Mouse (Mus musculus): Measurements from ENCODE around the gene Mpzl1.
A peak's percentile ranks its signal among the peaks of the same experiment; 100 is the strongest.

The Mpzl1 gene

GRCm38 (mm10) chr1:165655022-165655421 is 20.7 kb upstream of the Mpzl1 start:
- DNase-seq (ENCODE audit: low spot score) = no peak

DNA sequence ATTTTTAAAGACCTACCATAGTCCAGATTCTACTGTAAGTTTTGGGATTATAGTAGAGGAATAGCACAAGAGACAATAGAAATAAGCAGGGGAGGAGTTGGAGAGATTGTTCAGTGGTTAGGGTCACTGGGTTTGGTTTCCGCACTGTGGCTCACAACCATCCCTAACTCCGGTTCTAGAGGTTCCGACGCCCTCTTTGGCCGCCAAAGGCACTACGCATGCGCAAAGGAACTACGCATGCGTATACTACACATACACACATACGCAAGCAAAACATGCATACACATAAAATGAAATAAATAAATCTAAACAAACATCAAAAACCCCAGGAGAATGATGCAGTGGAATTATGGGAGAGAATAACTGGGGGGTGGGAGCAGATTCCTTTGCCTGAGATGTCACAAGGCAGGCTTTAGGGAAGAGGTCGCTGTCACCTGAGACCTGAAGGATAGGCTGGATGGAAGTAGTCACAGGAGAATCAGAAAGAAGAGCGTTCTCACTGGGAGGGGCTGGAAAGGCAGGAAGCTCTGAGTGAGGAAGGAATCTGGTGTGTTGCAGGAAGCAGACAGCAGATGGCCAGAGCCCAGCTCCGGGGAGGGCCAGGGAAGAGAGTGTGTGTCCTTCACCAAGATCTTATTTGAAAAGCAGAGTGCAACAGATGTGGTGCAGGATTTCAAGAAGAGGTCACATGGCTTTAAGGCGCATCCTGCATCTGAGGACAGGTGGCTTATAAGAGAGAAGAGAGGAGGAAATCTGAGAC is 19.0 kb upstream of the Mpzl1 start:
- DNase-seq (ENCODE audit: low spot score) = no peak

- DNase-seq (ENCODE audit: low spot score) = no peak
Measured at GRCm38 (mm10) chr1:165652507-165652906, 18.2 kb upstream of the Mpzl1 start.

- no peak for DNase-seq (ENCODE audit: low spot score)
Measured at GRCm38 (mm10) chr1:165651158-165651557, 16.8 kb upstream of the Mpzl1 start.

DNA sequence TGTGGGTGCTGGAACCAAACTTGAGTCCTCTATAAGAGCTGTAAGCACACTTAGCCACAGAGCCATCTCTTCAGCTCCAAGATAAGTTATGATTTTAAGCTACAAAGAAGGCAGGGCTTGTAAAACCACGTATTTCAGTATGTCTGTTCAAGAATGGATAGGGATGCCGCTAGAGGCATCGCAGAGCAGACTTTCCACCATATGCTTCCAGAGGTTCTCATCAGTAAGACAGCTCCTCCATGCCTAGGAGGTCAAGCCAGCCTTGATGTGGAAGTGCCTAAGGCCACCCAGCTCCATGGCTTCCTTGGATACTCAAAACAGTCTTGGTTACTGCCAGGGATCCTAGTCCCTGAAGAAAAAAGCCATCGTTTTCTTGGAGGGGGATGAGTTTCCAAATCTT is 10.8 kb upstream of the Mpzl1 start:
- DNase-seq (ENCODE audit: low spot score) = no peak

- DNase-seq (ENCODE audit: low spot score) = no peak
Measured at GRCm38 (mm10) chr1:165643735-165644134, 9.4 kb upstream of the Mpzl1 start.

GRCm38 (mm10) chr1:165642780-165643311 is 8.5 kb upstream of the Mpzl1 start:
- DNase-seq (ENCODE audit: low spot score) = no peak

DNA sequence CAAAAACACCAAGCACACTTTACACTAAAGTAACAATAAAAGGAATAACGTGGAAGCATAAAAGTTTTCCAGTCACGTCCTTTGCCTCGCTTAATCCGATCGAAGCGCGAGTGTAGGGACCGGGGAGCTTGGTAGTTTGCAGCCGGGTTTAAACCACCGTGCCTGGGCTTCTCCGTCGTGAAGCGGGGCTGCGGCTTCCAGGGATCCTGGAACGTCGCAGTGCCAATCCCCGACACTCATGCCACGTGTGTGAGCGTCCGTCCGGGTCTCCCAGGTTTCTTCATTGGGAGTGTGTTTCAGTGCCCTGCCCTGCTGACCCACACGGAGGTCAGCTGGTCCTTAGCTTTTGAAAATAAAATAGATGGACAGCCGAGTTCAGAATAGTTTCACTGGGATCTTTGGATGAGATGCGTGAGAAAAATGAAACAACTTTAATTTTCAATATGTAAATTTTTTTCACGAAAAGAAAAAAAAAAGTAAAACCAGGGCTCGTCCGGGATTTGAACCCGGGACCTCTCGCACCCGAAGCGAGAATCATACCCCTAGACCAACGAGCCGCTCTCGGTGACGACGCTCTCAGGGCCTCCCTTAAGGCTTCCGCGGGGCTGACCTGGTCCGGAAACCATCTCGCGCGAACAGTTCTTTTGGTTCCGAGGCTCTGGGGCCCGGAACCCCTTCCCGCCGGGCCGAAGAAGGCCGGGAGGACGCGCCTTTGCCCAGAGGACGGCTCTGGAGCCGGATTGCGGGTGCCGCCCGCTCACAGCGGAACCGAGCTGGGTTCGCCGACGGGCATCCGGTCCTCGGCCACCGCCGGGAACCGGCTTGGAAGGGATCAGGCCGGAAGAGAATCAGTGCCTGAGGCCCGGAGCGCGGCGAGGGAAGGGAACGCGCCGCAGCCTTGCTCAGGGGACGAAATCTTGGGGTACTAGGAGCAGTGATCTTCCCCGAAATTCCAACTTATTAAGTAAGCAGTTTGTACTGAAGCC is 7.7 kb upstream of the Mpzl1 start:
- DNase-seq (ENCODE audit: low spot score) = peak; percentile 96

- peak; percentile 77 for DNase-seq (ENCODE audit: low spot score)
Measured at GRCm38 (mm10) chr1:165641271-165641771, 7.0 kb upstream of the Mpzl1 start.

DNA sequence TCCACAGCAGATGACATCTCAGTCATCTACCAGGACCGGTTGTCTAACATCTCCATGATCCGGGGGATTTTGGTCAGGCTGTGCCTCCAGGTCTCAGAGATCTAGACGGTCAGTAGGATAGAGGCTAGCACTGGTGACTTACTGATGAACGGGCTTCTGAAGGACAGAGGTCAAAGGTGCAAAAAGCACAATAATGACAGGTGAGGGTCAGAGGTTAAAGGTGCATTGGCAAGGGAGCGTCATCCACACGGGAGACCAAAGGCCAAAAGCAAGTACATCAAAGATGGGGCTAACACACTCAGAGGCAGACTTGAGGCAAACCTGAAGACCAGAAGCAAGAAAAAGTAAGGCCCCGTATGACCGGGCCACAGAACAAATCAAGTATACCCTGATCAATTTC is 2.0 kb upstream of the Mpzl1 start:
- DNase-seq (ENCODE audit: low spot score) = no peak

- no peak for DNase-seq (ENCODE audit: low spot score)
Measured at GRCm38 (mm10) chr1:165635055-165635897, 938 bp upstream of the Mpzl1 start.

DNA sequence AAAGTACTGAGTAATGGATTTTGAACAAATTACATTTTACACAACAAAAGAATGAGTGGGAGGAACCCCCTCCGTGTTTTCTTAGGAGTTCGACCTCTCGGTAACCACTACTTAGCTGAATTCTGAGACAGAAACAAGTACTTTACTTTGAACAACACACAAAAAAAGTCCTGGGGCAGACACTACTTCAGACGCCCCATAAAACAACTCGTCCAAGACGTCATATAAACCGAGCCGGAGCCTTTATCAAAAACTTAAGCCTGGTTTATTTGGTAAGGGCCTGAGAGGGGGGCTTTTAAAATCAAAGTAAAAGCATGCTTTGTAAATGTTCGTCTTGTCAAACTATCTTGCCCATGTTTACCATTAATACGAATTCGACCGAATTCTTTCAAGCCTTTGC is 993 bp downstream of the Mpzl1 start:
- no peak for DNase-seq (ENCODE audit: low spot score)

- DNase-seq (ENCODE audit: low spot score) = no peak
Measured at GRCm38 (mm10) chr1:165631136-165631535, 3.2 kb downstream of the Mpzl1 start.

GRCm38 (mm10) chr1:165629975-165630374 is 4.4 kb downstream of the Mpzl1 start:
- DNase-seq (ENCODE audit: low spot score) = no peak

GRCm38 (mm10) chr1:165628603-165629002 is 5.7 kb downstream of the Mpzl1 start:
- DNase-seq (ENCODE audit: low spot score) = no peak

DNA sequence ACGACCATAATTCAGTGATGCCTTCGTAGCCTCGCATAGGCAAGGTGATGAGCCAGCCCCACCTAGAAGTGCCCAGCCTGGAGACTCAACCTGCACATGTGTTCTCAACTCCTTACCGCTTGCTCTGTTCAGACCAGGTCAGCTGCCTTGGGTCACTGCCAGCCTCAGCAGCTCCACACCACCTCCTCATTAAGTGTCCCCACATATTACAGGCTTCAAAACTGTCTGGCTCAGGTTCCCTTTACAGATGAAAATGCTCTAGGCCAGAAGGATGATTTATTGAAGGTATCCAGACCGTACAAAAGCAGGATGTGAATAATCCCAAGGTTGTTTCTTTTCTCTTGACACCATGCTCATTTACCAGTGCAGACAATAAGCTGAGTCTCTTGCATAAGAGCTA is 8.4 kb downstream of the Mpzl1 start:
- no peak for DNase-seq (ENCODE audit: low spot score)

- no peak for DNase-seq (ENCODE audit: low spot score)
Measured at GRCm38 (mm10) chr1:165625058-165625457, 9.3 kb downstream of the Mpzl1 start.

- no peak for DNase-seq (ENCODE audit: low spot score)
Measured at GRCm38 (mm10) chr1:165618201-165618624, 16.1 kb downstream of the Mpzl1 start.

GRCm38 (mm10) chr1:165617166-165617891 is 17.0 kb downstream of the Mpzl1 start:
- no peak for DNase-seq (ENCODE audit: low spot score)

GRCm38 (mm10) chr1:165616652-165617051 is 17.7 kb downstream of the Mpzl1 start:
- no peak for DNase-seq (ENCODE audit: low spot score)

- no peak for DNase-seq (ENCODE audit: low spot score)
Measured at GRCm38 (mm10) chr1:165614793-165615192, 19.5 kb downstream of the Mpzl1 start.

Data from urinary bladder, postnatal 25 days (tissue).